In the genomic region with DNA sequence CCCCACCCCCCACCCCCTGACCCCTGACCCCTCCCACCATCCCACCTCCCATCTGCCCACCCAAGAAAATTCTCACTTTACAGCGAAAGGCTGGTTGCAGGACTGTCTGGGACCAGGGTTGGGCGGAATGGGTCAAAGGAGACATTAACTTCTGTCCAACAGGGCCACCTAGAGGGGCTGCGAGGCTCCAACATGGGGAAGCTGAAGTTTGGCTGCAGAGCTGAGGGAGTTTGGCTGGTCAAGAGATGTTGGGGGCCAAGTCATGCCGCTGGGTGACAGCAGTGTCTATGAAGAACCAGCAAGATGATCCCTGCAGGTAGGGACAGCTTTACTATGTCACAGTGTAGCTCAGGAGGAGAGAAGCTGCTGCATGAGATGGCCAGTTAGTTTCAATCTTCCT, we compare ENCODE assay signal across 9 mouse cellular contexts. TPM values are rescaled to one million over a fixed set of nuclear protein-coding genes. Genes with fewer than 3 reads are reported as not detected.
DNase-seq lines count a peak whose midpoint lies in the region; ATAC-seq and TF ChIP-seq lines count a peak whose summit lies in the region.
"Had no signal": no experiment of that assay in that cellular context is flagged by ENCODE, and none has a peak within 500 bp of the region (broad histone marks: within the 10 kb centered on the region; RNA-seq: fewer than 3 reads in every experiment).

No protein-coding gene starts in this region.

- ATAC-seq in liver, embryonic 12.5 days = no peak
- ATAC-seq in Patski = no peak
- ATAC-seq in kidney, postnatal 0 days (replicated peaks; ENCODE audit: low FRiP score, low read depth) = no peak
- peak; percentile 81 for ATAC-seq in megakaryocyte progenitor cell, adult 5-6 weeks (replicated peaks; ENCODE audit: poor library complexity)

- H3K9ac ChIP-seq in liver, embryonic 12.5 days = no peak overlapping the region
- H3K9ac ChIP-seq in kidney, postnatal 0 days (ENCODE audit: low read depth, low read length) = no peak overlapping the region
- H3K9ac ChIP-seq: embryonic facial prominence, embryonic 12.5 days had no signal

- DNase-seq in liver (peak; percentile 46), Patski (ENCODE audit: low read depth, low spot score) (no peak)
- DNase-seq in cerebellum, adult 11 months = peak; percentile 2
- DNase-seq in kidney, postnatal 0 days (ENCODE audit: low spot score) = peak; percentile 29
- no peak for DNase-seq in urinary bladder, postnatal 10 days (ENCODE audit: low spot score)
- no peak for DNase-seq in frontal cortex, adult 2 months (ENCODE audit: extremely low spot score in 1 of 2, low spot score in 1 of 2)

- CTCF ChIA-PET in Patski (lab: Charles Lee) = interaction anchor here (0.7 to 1.3 kb wide), 3 partner anchors 11 to 121 kb away, joined by 3 to 4 read pairs (median 3); no protein-coding TSS in a partner anchor

- no peaks in the 10 kb centered on the region for H3K9me3 ChIP-seq in liver, embryonic 12.5 days (replicated peaks)
- no peaks in the 10 kb centered on the region for H3K9me3 ChIP-seq in kidney, postnatal 0 days (replicated peaks; ENCODE audit: low read length)
- H3K9me3 ChIP-seq: embryonic facial prominence, embryonic 12.5 days had no signal

- no peaks in the 10 kb centered on the region for H3K36me3 ChIP-seq in liver, embryonic 12.5 days
- H3K36me3 ChIP-seq in kidney, postnatal 0 days (ENCODE audit: insufficient read depth, low read length) = no peaks in the 10 kb centered on the region
- H3K36me3 ChIP-seq: embryonic facial prominence, embryonic 12.5 days had no signal

- 29% methylated on average over 4 of the region's 4 CpGs for WGBS in liver, embryonic 12.5 days (ENCODE audit: insufficient replicate concordance)
- WGBS in kidney, postnatal 0 days = 35% methylated on average over 4 of the region's 4 CpGs

- peaks cover 12% of the 10 kb centered on the region for H3K27me3 ChIP-seq in liver, embryonic 12.5 days (replicated peaks)
- peaks cover 5% of the 10 kb centered on the region for H3K27me3 ChIP-seq in Patski
- H3K27me3 ChIP-seq in kidney, postnatal 0 days (ENCODE audit: insufficient read depth, low read length) = no peaks in the 10 kb centered on the region
- H3K27me3 ChIP-seq: embryonic facial prominence, embryonic 12.5 days had no signal

- H3K27ac ChIP-seq in liver, embryonic 12.5 days = no peak overlapping the region
- H3K27ac ChIP-seq in kidney, postnatal 0 days = no peak overlapping the region
- H3K27ac ChIP-seq: embryonic facial prominence, embryonic 12.5 days had no signal

- no peaks in the 10 kb centered on the region for H3K4me1 ChIP-seq in liver, embryonic 12.5 days
- no peaks in the 10 kb centered on the region for H3K4me1 ChIP-seq in kidney, postnatal 0 days (replicated peaks; ENCODE audit: insufficient read depth, low read length)
- H3K4me1 ChIP-seq: embryonic facial prominence, embryonic 12.5 days had no signal

- in situ Hi-C loops in Patski (cut with MboI; ENCODE audit: low pct_unique_long_range_greater_than_20kb) = loop anchor here (25.0 kb wide), 1 partner anchor 257 kb away; no protein-coding TSS in a partner anchor

- H3K4me2 ChIP-seq in liver, embryonic 12.5 days = no peak overlapping the region
- no peak overlapping the region for H3K4me2 ChIP-seq in kidney, postnatal 0 days (ENCODE audit: low read length)
- H3K4me2 ChIP-seq: embryonic facial prominence, embryonic 12.5 days had no signal

- peak; percentile 59 for TF ChIP-seq CTCF in Patski (IDR thresholded peaks at IDR 0.05)
- peak; percentile 65 for TF ChIP-seq CTCF in kidney, postnatal 0 days (IDR thresholded peaks at IDR 0.05; ENCODE audit: low read depth)

- POLR2A ChIA-PET in Patski (lab: Charles Lee) = no interaction called here

- no peak overlapping the region for H3K4me3 ChIP-seq in liver, embryonic 12.5 days
- no peak overlapping the region for H3K4me3 ChIP-seq in kidney, postnatal 0 days (replicated peaks; ENCODE audit: low read depth, low read length)
- H3K4me3 ChIP-seq: embryonic facial prominence, embryonic 12.5 days had no signal

RNA-seq across cellular contexts. Expression of a gene that starts 32.9 kb away (rescaled TPM):
- polyA plus RNA-seq in liver, embryonic 12.5 days (2016; fragmentation: Nextera tagmentation; extraction: Ambion mirVana) = 8.7 and 9.2 TPM in 2 replicates
- 1.6 TPM for polyA plus RNA-seq in Patski (2021)
- 9.4 and 9.8 TPM in 2 replicates for polyA plus RNA-seq in kidney, postnatal 0 days (2015; fragmentation: Nextera tagmentation; extraction: Ambion mirVana)
- 1.0 and 1.1 TPM in 2 replicates for total RNA-seq in megakaryocyte progenitor cell, adult 5-6 weeks (2015)
- 1.8 and 2.9 TPM in 2 replicates for total RNA-seq in megakaryocyte progenitor cell, adult 5-6 weeks (2017)
- polyA plus RNA-seq in frontal cortex, adult 2 months (2012; rRNA removed) = 20.9 and 25.1 TPM in 2 replicates

Comparison
In these comparisons a context has a peak if more than half of its experiments do, and no peak if none do; other contexts are left out.
1. DNase-seq: peak in liver (single experiment), cerebellum, adult 11 months (single experiment) and kidney, postnatal 0 days (single experiment); none in Patski (single experiment), urinary bladder, postnatal 10 days (single experiment) and frontal cortex, adult 2 months (0 of 2).